Mouse (Mus musculus) megakaryocyte, embryonic 14.5 days (primary cell): ENCODE data around the gene Dhcr24.

ENCODE experiments used
- FLI1 ChIP-seq: IDR thresholded peaks from 2 replicates; pipeline ENCODE4 v1.6.1; 2012; ENCODE audit warnings: low read length, inconsistent platforms, mixed read lengths
- GATA1 ChIP-seq: IDR thresholded peaks from 3 replicates; pipeline ENCODE4 v1.6.1; 2012; ENCODE audit warnings: mixed read lengths, low read length, inconsistent platforms, borderline replicate concordance

DNA sequence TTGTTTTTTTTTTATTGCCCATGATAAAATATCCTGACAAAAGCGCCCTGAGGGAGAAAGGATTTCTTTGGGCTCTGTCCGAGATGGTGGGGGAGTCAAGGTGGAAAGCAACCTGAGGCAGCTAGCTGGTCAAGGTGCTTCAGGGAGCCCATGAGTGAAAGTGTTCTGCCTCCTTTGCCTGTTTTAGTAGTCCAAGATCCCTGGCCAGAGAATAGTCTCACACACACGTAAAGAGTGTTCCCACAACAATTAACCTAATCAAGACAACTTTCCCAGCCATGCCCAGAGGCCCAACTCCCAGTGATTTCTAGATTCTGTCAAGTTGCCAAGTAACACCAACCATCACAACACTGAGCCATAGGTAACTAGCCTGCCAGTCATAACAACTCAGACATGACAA, 38.3 kb upstream of the Dhcr24 start:
- no peak for TF ChIP-seq GATA1
- no peak for TF ChIP-seq FLI1
